Mouse (Mus musculus): ENCODE results near the gene Mcrip1. TPM values are rescaled to one million over a fixed set of nuclear protein-coding genes. Genes with fewer than 3 reads are reported as not detected.
"Not testable (repeated sequence)": the region's sequence is repeated elsewhere in the genome, so short reads cannot be mapped to it uniquely, and the experiment has no call there.

Mcrip1 gene
- total RNA-seq (2021) = 100 to 1,000 TPM; 103 to 110 TPM

DNA sequence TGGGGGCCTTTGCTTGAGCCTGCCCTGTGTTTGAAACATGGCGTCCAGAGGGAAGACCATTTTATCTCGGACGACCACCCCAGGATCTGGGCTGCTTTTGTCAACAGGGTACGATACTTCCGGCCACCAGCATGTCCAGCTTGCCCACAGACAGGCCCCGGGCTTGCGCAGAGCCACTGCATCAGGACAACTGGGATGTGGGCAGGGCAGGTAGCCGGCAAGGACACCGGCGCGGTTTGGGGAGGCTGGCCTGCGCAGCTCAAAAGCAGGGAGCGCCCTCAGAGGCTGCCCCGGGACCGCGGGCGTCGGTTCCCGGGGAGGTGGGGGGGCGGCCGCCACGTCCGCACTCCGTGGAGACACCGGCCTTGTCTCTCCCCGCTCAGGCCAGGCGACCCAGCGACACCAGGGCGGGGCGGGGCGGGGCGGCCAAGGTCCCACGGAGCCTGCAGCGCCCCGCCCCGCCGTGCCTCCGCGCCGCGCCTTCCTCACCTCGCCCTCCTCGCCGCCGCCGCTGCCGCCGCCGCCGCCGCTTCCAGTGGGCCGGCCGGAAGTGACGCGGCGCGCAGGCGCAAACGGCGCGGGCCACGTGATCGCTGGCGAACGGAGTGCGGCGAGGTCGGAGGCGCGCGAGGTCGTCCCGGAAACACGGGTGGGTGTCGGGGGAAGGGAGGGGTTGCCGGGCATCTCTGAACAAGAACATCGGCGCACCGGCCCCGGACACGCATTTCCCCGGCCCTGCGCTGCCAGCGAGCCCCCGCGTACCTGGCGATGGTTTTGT, at the start of gene Mcrip1:
Gene Mcrip1, minus strand, starts transcription at position 560 of the 778 bp plus-strand sequence.
- intact Hi-C loops (cut with DNase I) = no loop called here
- peak; percentile 87 to 97 for DNase-seq (ENCODE audit: extremely low spot score in 1 of 2, low spot score in 2 of 2)

DNA sequence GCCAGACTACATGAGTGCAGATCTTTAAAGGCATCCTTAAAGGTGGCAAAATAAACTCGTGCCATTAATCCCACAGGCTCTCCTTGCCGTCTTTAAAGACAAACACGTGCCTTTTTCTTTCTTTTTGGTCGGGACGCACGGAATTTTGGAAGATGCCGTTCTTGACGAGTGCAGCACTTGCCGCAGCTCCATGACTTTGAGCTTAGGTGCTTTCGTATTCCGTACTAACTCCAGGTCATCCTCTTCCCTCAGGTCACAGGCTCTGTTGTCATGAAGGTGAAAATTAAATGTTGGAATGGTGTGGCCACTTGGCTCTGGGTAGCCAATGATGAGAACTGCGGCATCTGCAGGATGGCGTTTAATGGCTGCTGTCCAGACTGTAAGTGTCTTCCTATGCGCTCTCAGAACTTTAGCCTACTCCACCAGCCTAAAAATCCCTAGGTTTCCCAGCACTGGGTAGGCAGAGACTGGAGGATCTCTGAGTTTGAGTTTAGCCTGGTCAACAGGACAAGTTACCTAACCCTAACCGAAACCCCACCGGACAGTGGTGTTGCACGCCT, 49.5 kb upstream of the Mcrip1 start:
- intact Hi-C loops (cut with DNase I) = no loop called here
- no peak for DNase-seq (ENCODE audit: extremely low spot score in 1 of 2, low spot score in 2 of 2)

DNA sequence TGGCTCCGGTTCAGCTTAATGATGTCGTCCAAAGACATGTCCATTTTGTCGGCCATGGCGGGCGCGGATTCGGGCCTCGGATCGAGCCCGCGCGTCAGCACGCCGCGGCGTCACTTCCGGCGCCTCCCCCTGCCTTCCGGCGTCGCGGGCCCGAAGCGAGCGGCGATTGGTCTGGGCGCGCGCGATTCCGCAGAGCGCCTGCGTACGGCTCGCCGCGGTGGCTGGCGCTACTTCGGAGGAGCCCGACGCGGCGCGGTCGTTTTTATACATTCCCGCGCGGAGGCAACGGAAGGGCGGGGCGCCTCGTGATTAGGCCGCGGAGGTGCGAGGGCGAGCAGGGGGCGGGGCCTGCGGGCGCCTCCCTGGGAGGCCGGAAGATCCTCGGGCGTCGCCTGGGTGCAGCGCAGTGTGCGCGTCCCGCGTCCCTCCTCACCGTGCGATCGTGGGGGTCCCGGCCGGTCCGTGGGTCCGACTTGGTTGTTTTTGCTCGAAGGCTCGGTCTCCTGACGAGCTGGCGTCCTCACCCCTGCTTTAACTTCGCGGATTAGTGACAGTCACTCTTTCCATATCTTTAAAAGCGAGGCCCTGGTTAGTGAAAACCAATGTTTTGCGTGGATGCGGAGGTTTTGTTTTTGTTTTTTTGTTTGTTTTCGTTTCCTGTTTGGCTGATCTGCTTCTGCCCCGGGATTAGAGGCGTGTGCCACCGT, 48.9 kb upstream of the Mcrip1 start, which contains the start of the genes Alyref and Anapc11:
Gene Alyref, minus strand, starts transcription at position 83 of the 707 bp plus-strand sequence.
Gene Anapc11, plus strand, starts transcription at position 139 of the 707 bp plus-strand sequence.
- DNase-seq (ENCODE audit: extremely low spot score in 1 of 2, low spot score in 2 of 2) = peak; percentile 89 to 97
- intact Hi-C loops (cut with DNase I) = no loop called here

DNA sequence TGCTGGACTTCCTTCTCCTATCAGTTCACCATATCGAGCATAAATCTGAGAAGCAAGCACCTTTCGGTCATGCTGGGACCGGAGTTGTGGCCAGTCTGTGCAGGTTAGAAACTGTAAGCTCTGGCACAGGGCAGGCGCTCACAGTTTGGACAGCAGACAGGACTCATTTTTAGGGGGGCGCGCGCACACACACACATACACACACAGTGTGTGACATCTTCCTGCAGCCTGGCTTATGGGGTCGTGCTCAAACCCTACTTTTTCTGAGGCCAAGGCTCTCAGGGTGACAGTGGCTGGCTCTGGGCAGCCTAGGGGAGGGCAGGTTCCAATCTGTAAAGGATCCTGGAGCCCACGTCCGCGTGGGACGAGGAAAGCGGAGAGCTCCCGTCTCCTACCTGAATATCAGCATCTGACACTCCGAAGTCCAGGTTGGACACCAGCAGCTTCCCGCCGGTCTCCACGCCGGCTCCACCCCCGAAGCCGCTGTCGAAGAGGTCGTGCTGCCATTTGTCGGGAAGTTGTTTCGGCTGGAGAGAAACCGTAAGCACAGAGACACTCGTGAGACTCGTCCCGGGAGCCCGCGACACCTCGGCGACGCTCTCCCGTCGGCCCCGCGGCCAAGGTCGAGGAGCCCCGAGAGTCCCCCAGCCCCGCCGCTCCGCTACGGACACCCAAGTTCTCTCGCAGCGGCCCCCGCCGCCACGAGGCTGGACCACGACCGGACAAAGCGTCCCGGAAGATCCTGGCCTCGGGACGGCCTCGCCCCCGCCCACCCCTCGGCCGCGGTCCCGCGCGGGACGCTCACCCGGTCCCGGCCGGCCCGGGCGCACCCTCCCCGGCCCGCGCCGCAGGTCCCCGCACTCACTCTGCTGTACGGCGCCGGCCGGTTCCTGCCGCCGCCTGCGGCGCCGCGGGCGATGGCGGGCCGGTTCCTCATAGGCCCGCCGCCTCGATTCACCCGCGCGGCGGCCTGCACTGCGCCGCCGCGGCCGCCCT, 48.0 kb upstream of the Mcrip1 start:
- DNase-seq (ENCODE audit: extremely low spot score in 1 of 2, low spot score in 2 of 2) = peak in 1 of 2 experiments; percentile 49
- intact Hi-C loops (cut with DNase I) = no loop called here

DNA sequence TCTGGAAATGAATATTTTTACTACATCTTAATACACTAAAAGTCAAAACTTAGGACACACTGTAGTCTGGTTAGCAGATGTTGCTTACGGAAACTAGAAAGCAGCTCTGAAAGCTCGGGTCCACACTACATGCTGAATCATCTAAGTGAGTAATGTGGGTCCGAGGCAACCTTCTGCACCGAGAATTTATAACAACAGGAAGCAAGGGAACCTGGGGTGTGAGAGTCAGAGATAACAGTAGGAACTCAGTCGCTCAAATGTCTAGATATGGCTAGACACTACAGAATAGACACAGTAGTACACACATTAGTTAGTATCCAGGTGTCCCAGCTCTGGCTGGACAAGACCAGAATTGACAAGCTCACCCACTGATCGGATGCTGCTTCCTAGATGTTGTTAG, 39.0 kb upstream of the Mcrip1 start:
- no peak for DNase-seq (ENCODE audit: extremely low spot score in 1 of 2, low spot score in 2 of 2)
- intact Hi-C loops (cut with DNase I) = no loop called here

DNA sequence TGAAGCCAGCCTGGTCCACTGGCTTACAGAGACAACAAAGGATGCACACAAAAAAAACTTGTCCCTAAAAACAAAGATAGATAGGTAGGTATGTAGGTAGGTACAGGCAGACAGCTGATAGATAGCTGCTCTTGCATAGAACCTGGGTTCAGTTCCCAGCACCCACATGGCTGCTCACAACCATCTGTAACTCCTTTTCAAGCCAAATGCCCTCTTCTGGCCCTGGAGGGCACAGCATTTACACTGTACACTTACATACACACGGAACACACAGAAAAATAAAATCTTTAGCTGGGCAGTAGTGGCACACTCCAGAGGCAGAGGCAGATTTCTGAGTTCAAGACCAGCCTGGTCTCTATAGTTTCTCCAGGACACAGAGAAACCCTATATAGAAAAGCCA, 34.4 kb upstream of the Mcrip1 start:
- no peak for DNase-seq (ENCODE audit: extremely low spot score in 1 of 2, low spot score in 2 of 2)
- intact Hi-C loops (cut with DNase I) = no loop called here

DNA sequence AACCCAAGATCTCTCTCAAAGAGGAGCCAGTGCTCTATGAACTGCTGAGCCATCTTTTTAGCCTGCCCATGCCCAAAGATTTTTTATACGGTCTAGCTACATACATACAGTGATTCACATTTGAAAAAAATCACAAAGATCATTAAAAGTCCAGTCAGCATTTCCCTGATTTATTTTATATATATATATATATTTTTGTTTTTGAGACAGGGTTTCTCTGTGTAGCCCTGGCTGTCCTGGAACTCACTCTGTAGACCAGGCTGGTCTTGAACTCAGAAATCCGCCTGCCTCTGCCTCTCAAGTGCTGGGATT, 33.4 kb upstream of the Mcrip1 start:
- intact Hi-C loops (cut with DNase I) = not testable (repeated sequence)

DNA sequence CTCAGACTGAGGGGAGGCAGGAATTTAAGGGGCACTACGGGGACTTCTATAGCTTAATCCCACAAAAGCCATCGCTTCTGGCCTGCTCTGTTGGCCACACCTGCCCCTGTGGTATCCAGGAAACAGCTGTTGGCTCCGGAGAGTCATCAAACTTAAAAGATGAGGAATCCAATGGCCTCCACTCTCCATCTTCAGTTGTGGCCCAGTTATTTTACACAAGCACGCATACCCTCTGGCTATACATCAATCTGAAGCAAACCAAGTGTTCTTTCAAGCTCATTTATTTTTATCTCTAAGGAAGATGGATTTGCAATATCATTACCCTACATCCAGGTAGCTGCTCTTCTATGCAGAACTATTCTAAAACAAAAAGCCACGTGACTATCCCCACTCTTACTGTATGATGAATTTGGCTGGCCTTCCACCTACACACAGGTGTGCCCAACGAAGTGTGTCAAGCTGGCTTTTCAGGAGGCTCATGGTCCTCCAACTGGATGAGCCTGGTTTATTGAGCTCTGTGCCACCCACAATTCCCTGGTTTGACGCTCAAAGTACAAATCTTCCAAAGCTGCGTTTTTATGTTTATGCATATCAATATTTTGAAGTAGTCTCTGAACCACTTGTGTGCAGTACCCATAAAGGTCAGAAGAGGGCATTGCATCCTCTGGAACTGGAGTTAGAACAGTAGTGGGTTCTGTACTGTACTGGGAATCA, 32.9 kb upstream of the Mcrip1 start:
- intact Hi-C loops (cut with DNase I) = no loop called here
- DNase-seq (ENCODE audit: extremely low spot score in 1 of 2, low spot score in 2 of 2) = no peak

More for the DNA sequence above, 33.4 kb upstream of the Mcrip1 start:
- not testable (repeated sequence) for DNase-seq (ENCODE audit: extremely low spot score in 1 of 2, low spot score in 2 of 2)

DNA sequence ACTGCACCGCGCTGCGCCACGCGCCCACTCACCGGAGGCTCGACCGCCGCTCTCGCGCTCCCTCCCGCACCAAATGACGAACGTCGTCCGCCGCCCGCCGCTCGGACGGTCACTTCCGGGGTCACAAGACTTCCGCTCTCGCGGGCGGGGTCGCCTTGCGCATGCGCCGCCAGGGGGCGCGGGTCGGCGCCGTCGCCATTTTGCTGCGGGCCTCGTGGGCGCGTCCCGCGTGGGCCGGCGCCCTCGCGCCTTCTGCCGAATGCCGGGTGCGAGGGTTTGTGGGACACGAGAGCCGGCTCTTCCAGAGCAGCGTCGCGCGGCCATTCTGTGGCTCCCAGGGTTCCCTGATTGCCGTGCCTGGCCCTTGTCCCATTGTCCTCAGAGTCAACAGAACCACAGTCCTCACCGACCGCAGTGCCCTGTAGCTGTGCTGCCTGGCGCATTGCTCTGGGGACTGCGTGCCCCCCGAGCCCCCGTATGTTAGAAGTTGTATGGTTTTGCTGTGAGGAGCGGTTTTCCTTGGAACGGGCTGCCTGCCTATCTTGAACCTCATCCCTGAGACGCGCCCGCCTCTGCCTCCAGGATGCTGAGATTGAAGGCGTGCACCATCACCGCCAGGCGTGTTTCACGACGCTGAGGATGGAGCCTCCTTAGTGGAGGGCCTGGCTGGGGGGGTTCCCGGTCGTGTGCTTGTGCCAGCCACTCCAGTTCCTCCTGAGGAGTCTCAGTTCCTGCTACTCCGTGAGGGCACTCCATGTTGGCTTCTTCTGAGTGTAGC, 32.2 kb upstream of the Mcrip1 start, which contains the start of gene Arhgdia:
Gene Arhgdia, minus strand, starts transcription at position 135 of the 778 bp plus-strand sequence.
- peak; percentile 84 to 94 for DNase-seq (ENCODE audit: extremely low spot score in 1 of 2, low spot score in 2 of 2)
- intact Hi-C loops (cut with DNase I) = no loop called here

DNA sequence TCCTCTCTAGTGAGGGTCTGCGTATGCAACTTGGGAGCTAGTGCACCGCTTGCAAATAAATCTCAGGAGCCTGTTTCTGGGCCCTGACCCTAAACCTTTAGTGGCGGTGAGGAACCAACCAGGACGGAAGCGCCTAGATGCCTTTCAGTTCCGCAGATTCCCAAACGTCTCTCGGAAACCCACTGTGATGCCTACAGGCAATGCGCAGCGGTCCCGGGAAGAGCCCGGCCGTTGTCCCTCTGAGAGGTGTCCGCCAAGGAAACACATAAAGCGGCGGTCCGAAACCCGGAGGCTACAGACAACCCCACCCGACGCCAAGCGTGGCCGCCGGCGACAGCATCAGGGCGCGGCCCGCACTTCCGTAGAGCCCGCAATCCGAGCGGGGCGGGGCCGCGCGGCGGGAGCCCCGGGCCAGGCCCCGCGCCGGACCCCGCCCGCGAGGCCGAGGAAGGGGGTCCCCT, 31.4 kb upstream of the Mcrip1 start:
- intact Hi-C loops (cut with DNase I) = no loop called here
- DNase-seq (ENCODE audit: extremely low spot score in 1 of 2, low spot score in 2 of 2) = peak in 1 of 2 experiments; percentile 70

DNA sequence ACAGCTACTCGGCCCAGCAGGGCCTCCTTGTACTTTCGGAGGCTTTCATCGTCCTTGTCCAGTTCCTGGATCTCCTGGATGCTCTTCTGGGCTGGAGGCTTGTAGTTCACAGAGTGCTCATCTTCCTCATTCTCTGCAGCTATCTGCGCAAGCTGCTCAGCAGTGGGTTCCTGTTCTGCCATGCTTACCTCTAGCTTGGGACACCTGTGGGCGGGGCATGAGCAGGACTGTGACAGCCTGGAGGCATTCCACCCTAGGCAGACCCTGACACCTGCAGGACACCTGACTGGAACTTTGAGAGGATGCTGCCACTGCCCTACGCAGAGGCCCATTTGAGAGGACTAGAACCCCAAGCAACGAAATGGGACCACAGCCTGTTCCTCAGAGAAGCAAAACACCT, 30.7 kb upstream of the Mcrip1 start:
- intact Hi-C loops (cut with DNase I) = no loop called here
- DNase-seq (ENCODE audit: extremely low spot score in 1 of 2, low spot score in 2 of 2) = no peak

DNA sequence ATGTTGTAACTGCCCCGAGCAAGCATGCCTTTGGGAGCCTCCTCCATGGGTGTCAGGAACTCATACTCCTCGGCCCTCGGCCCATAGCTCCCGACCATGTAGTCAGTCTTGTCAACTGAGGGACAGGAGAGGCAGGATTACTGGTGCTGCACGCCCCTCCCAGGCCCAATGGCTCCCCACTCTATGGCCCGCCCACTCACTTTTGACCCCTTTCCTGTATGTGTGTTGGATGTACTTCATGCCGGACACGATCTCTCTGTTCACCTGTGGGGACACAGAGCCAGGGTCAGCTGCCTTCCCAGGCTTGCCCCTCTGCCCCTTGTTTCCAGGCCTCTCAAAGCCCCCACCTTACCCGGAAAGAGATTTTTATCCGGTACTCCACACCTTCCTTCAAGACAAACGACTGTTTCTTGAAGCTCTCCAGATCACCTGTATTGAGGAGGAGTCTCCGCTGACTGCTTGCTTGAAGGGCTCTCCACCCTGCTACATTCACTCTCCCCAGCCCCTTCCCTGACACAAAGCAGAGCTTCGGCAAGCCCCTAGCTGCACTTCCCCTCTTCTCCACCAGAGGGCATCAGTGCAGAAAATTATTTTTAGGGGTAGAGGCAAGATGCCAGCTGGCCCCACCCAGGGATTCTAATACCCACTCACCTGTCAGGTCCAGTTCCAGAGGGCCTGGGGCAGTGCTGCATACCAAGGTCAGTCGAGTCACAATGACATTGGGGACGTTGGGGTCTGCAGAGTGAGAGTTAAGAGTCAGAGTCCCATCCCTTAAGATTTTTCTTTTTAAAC, 30.0 kb upstream of the Mcrip1 start:
- intact Hi-C loops (cut with DNase I) = no loop called here
- DNase-seq (ENCODE audit: extremely low spot score in 1 of 2, low spot score in 2 of 2) = peak in 1 of 2 experiments; percentile 78

DNA sequence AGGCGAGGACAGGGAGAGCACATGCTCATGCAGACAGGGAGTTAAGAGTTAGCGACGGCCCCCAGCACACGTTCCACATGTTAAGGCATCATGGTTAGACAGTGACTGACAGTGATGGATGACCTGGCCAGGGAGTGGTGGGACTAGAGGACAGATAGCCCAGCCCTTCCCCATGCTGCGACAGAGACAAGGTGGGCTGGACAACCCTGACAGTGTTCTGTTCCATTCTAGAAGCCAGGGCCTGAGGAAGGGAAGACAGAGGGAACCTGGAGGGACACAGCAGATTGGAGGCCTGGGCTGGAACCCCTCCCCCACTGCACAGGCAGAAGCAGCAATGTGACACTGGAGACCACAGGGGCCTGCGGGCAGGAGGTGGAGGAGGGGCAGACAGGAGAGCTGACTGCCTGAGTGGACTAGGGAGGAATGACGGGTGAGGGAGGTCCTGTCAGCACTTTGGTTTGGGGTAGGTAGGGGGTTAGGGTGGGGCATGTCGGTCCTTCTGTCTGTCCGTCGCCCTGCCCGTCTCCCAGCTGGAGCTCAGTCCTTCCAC, 29.2 kb upstream of the Mcrip1 start:
- DNase-seq (ENCODE audit: extremely low spot score in 1 of 2, low spot score in 2 of 2) = peak in 1 of 2 experiments; percentile 57
- intact Hi-C loops (cut with DNase I) = no loop called here

DNA sequence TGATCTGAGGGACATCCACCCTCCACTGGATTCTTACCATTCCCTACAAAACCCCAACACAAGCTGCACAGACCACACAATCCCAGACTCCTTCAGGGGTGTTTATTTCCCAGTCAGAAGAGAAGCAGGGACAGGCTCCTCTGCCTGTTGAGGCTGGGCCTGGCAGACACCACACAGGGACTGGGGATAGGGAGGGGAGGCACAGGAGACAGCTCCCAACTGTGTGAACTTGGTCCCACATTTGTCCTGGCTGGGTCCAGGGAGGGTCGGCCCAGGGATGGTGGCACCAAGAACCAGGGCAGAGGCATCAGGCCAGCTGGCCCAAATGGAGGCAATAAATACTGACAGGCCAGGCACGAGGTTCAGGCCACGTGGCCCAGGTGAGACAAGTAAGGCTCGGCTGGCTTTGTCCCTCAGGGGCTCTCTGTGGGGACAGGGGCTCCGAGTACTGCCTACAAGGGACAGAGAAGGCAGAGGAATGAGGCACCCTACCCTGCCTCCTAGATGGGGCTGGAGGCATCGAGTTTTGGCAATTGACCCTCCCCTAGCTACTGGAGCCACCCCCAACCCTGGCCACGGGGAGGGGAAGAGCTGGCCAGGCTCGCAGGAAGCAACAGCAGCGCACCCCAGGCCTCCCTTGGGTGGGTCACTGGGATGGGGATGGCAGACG, 28.6 kb upstream of the Mcrip1 start:
- intact Hi-C loops (cut with DNase I) = no loop called here
- DNase-seq (ENCODE audit: extremely low spot score in 1 of 2, low spot score in 2 of 2) = peak in 1 of 2 experiments; percentile 30

DNA sequence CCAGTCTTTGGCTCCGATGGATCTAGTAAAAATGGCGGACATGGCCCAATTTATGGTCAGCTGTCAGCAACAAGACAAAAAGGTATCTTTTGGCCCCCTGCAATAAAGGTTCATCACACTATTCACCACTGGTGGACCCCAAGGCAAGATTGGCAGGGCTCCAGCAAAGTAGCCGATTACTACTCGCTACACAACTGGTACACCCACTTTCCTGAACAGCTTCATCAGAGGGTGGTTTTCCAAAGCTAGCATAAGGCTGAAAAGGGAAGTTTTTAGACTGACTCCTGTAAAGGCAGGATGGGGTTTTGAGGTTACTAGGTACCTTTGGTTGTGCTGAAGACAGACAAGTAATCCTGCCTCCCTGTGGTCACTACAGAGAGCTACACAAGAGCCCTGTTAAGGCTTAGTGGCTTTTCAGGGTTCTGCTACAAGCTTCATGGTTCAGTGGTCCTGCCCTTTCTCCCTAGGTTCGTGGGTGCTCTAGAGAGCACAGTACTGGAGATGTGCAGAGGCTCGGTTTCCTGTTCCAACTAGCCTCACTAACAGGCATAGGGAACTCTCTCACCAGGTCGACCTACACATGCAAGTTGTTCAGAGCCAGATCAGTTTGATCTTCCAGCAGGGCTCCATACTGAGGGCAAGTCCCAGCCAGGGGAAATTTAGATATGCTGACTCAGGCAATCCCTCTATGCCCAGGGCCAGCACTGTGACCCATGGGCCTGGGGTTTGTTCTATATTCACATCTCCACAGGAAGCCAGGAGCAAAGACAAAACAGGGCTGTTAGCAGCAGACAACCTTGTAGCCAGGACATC, 27.9 kb upstream of the Mcrip1 start:
- intact Hi-C loops (cut with DNase I) = no loop called here
- DNase-seq (ENCODE audit: extremely low spot score in 1 of 2, low spot score in 2 of 2) = peak in 1 of 2 experiments; percentile 55

Measured in left cerebral cortex, postnatal 10 days (tissue).